Mouse (Mus musculus) small intestine, adult 2 months (tissue): Measurements from ENCODE around the gene Adcy5.

ENCODE experiments used
- CTCF ChIP-seq: fragments of 200-500 bp; IDR thresholded peaks from 2 replicates; pipeline ENCODE4 v1.5.1; 2012; ENCODE audit warnings: low read depth, mild to moderate bottlenecking, control low read depth, inconsistent platforms, low read length, moderate library complexity, mixed read lengths; ENCODE audit not compliant: insufficient replicate concordance, insufficient read length; ENCODE audit errors: extremely low read depth
- POLR2A ChIP-seq: fragments of 200-500 bp; IDR thresholded peaks from 2 replicates; pipeline ENCODE4 v1.6.1; 2012; ENCODE audit warnings: low read depth, mild to moderate bottlenecking, control low read depth, inconsistent platforms, low read length, moderate library complexity

GRCm38 (mm10) chr16:35278166-35278565 is 123.5 kb downstream of the Adcy5 start:
- no peak for TF ChIP-seq POLR2A
- TF ChIP-seq CTCF, result no peak
